Mouse (Mus musculus) stomach, embryonic 16.5 days (tissue): ENCODE measurements around the gene Lgals12. TPM values are rescaled to one million over a fixed set of nuclear protein-coding genes. Genes with fewer than 3 reads are reported as not detected.

Experiments
- ATAC-seq: fragments of 200-750 bp; cut with Nextera tagmentation; 2 replicates; pipeline ENCODE4 v1.8.0; 2017; ENCODE audit warnings: moderate number of reproducible peaks, moderate TSS enrichment; ENCODE audit not compliant: insufficient read depth, low FRiP score
- H3K27ac ChIP-seq: fragments of 300-500 bp; sonication (generic); 2 replicates; pipeline ENCODE4 v1.5.1; 2014; ENCODE audit warnings: low read length
- H3K27me3 ChIP-seq: fragments of 300-500 bp; sonication (generic); 2 replicates; pipeline ENCODE4 v1.6.1; 2014; ENCODE audit warnings: low read length, control low read depth, mixed read lengths; ENCODE audit not compliant: control insufficient read depth, insufficient read depth
- H3K36me3 ChIP-seq: fragments of 300-500 bp; sonication (generic); 2 replicates; pipeline ENCODE4 v1.6.1; 2014; ENCODE audit warnings: low read length; ENCODE audit not compliant: control insufficient read depth, insufficient read depth
- H3K4me1 ChIP-seq: fragments of 300-500 bp; sonication (generic); 2 replicates; pipeline ENCODE4 v1.6.1; 2014; ENCODE audit warnings: low read length, control low read depth, mixed read lengths; ENCODE audit not compliant: control insufficient read depth, insufficient read depth
- H3K4me2 ChIP-seq: fragments of 300-500 bp; sonication (generic); 2 replicates; pipeline ENCODE4 v1.6.1; 2014; ENCODE audit warnings: low read depth, low read length, mixed read lengths
- H3K4me3 ChIP-seq: fragments of 300-500 bp; sonication (generic); replicated peaks from 2 replicates; pipeline ENCODE4 v1.5.1; 2014; ENCODE audit warnings: mild to moderate bottlenecking, low read length
- H3K9ac ChIP-seq: fragments of 300-500 bp; sonication (generic); 2 replicates; pipeline ENCODE4 v1.6.1; 2014; ENCODE audit warnings: low read length
- H3K9me3 ChIP-seq: fragments of 300-500 bp; sonication (generic); replicated peaks from 2 replicates; pipeline ENCODE4 v1.6.1; 2016; ENCODE audit warnings: low read length, control low read depth; ENCODE audit not compliant: control insufficient read depth
- WGBS: fragments of 180-500 bp; shearing (Covaris S2); extraction: QIAGEN DNeasy Blood & Tissue Kit; methylation state at CpG from one replicate; pipeline ENCODE4 v1.1.7; 2014; 5-methylcytosine and 5-hydroxymethylcytosine counted together
- polyA plus RNA-seq: library from polyadenylated mRNA; unstranded; fragments of >200 nt; fragmentation: Nextera tagmentation; extraction: Ambion mirVana; gene quantifications from 2 replicates; pipeline ENCODE4 v1.2.1, GENCODE M21; 2015

Lgals12 gene
- polyA plus RNA-seq, 1 experiment from 2014 or later: 3.5 TPM

DNA sequence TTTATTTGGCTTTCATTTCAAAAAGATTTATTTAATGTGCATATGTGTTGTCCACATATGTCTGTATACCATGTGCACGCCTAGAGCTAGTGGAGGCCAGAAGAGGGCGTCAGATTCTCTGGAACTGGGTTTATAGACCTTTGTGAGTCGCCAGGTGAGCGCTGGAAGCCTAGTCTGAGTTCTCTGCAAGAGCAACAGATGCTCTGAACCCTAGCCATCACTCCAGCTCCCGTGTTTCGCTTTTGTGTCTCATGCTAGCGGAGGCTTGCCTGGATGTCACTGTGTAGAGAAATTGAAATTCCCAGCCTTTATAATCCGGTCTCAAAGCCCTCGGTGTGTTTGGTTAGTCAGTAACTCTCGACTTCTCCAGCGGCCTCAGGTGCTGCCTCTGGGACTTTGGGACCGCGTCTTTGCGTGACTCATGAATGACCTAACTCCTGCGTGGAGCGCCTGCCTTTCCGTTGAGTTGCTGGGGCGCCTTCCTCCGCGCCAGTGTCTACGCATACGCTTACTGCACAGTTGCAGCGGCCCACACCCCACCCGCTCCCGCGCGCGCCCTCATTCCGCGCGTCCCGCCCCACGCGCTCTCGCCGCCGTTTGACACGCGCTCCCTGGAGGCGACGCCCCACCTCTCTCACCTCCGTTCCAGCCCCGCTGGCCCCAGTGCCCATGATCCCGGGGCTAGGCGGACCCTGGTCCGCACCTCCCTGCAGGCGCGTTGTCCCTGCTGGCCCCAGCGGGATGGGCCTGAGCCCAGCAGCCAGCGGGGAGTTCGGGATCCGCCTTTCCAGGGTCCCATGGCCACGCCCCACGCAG lies 5.2 kb upstream of the Lgals12 start, which contains the start of gene Hrasls5:
Hrasls5 (plus strand) TSS at position 600 of the 816 bp plus-strand sequence.
- H3K9ac ChIP-seq: peak within 1 kb of the TSS; percentile 73
- peak within 1 kb of the TSS; percentile 56; the same call in 1 of the 2 replicates for H3K27ac ChIP-seq
- WGBS: 4% methylated on average over 53 of the region's 54 CpGs
- H3K4me2 ChIP-seq: peak within 1 kb of the TSS; percentile 94
- no peaks in the 10 kb centered on the region for H3K36me3 ChIP-seq
- peaks cover 12% of the 10 kb centered on the region for H3K4me1 ChIP-seq
- no peaks in the 10 kb centered on the region for H3K27me3 ChIP-seq
- H3K9me3 ChIP-seq: no peaks in the 10 kb centered on the region
- peak within 1 kb of the TSS; percentile 48 for H3K4me3 ChIP-seq
- peak; percentile 37; the same call in 1 of the 2 replicates for ATAC-seq

- no peaks in the 10 kb centered on the region for H3K36me3 ChIP-seq
- peak; percentile 87 for ATAC-seq
- no peak overlapping the region for H3K4me3 ChIP-seq
- 59% methylated on average over 7 of the region's 7 CpGs for whole genome bisulfite sequencing
- no peaks in the 10 kb centered on the region for H3K27me3 ChIP-seq
- no peak overlapping the region for H3K9ac ChIP-seq
- H3K4me2 ChIP-seq: peak overlapping the region; percentile 68
- H3K9me3 ChIP-seq: no peaks in the 10 kb centered on the region
- peak overlapping the region; percentile 90 for H3K27ac ChIP-seq
- H3K4me1 ChIP-seq: peaks cover 25% of the 10 kb centered on the region
These were observed 753 bp upstream of the Lgals12 start for GRCm38 (mm10) chr19:7607690-7608201.

- H3K27me3 ChIP-seq: no peaks in the 10 kb centered on the region
- H3K36me3 ChIP-seq: no peaks in the 10 kb centered on the region
- H3K4me1 ChIP-seq: peaks cover 16% of the 10 kb centered on the region
- peak overlapping the region; percentile 69 for H3K9ac ChIP-seq
- WGBS: 7% methylated on average over 15 of the region's 15 CpGs
- peak overlapping the region; percentile 39 for H3K4me3 ChIP-seq
- H3K4me2 ChIP-seq: peak overlapping the region; percentile 68
- H3K27ac ChIP-seq: peak overlapping the region; percentile 90
- peak; percentile 68 for ATAC-seq
- no peaks in the 10 kb centered on the region for H3K9me3 ChIP-seq
These were observed 836 bp downstream of the Lgals12 start for GRCm38 (mm10) chr19:7605930-7606783.

- Histone ChIP-seq H3K27me3 (no peaks in the 10 kb centered on the region), H3K27ac (no peak overlapping the region)
- ATAC-seq: no peak
These were observed 2.0 kb downstream of the Lgals12 start for GRCm38 (mm10) chr19:7605013-7605412.

GRCm38 (mm10) chr19:7604107-7604506 lies 2.9 kb downstream of the Lgals12 start:
- Histone ChIP-seq H3K9me3 (no peaks in the 10 kb centered on the region), H3K4me2 (no peak overlapping the region)
- 93% methylated on average over 10 of the region's 10 CpGs for WGBS

More at GRCm38 (mm10) chr19:7605013-7605412, 2.0 kb downstream of the Lgals12 start:
- no peaks in the 10 kb centered on the region for H3K36me3 ChIP-seq
- H3K9me3 ChIP-seq: no peaks in the 10 kb centered on the region
- no peak overlapping the region for H3K4me3 ChIP-seq
- no peak overlapping the region for H3K9ac ChIP-seq
- no peak overlapping the region for H3K4me2 ChIP-seq
- peaks cover 16% of the 10 kb centered on the region for H3K4me1 ChIP-seq

GRCm38 (mm10) chr19:7601551-7601950 lies 5.4 kb downstream of the Lgals12 start:
- no peaks in the 10 kb centered on the region for H3K36me3 ChIP-seq
- H3K27me3 ChIP-seq: no peaks in the 10 kb centered on the region
- no peak overlapping the region for H3K27ac ChIP-seq
- H3K4me1 ChIP-seq: peaks cover 6% of the 10 kb centered on the region
- H3K4me3 ChIP-seq: no peak overlapping the region
- WGBS: 77% methylated on average over 4 of the region's 4 CpGs
- no peaks in the 10 kb centered on the region for H3K9me3 ChIP-seq
- H3K9ac ChIP-seq: no peak overlapping the region
- no peak overlapping the region for H3K4me2 ChIP-seq
- ATAC-seq: no peak

More at GRCm38 (mm10) chr19:7604107-7604506, 2.9 kb downstream of the Lgals12 start:
- Histone ChIP-seq H3K9ac (no peak overlapping the region), H3K4me1 (peaks cover 16% of the 10 kb centered on the region), H3K36me3 (no peaks in the 10 kb centered on the region), H3K4me3 (no peak overlapping the region), H3K27me3 (no peaks in the 10 kb centered on the region), H3K27ac (no peak overlapping the region)
- no peak for ATAC-seq

DNA sequence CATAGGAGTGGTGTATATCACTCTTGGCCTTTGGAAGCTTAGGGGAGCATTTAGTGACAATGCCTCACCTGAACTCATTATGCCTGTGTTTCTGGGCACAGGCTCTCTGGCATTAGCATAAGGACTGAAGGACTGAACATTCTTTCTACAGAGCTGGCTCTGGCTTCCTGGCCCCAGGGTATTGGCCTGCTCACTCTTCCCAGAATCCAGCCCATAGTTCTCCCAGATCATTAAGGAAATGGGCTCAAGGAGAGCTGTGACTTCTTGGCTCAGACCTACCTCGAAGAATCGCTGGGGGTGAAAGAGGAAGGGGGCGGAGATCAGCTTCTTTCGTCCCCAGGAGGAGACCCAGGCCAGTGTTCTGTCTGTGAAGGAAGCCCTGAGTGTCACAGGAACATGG lies 8.5 kb downstream of the Lgals12 start:
- Histone ChIP-seq H3K27me3 (no peaks in the 10 kb centered on the region), H3K9me3 (no peaks in the 10 kb centered on the region), H3K4me2 (no peak overlapping the region), H3K9ac (no peak overlapping the region), H3K4me1 (no peaks in the 10 kb centered on the region), H3K36me3 (no peaks in the 10 kb centered on the region), H3K27ac (no peak overlapping the region), H3K4me3 (no peak overlapping the region)
- WGBS: 55% methylated on average over 4 of the region's 4 CpGs
- no peak for ATAC-seq

GRCm38 (mm10) chr19:7595534-7595933 lies 11.5 kb downstream of the Lgals12 start:
- no peaks in the 10 kb centered on the region for H3K9me3 ChIP-seq
- H3K4me1 ChIP-seq: no peaks in the 10 kb centered on the region
- no peak for ATAC-seq

More at GRCm38 (mm10) chr19:7595534-7595933, 11.5 kb downstream of the Lgals12 start:
- no peak overlapping the region for H3K4me3 ChIP-seq
- no peaks in the 10 kb centered on the region for H3K27me3 ChIP-seq
- H3K36me3 ChIP-seq: no peaks in the 10 kb centered on the region
- H3K4me2 ChIP-seq: no peak overlapping the region
- H3K27ac ChIP-seq: no peak overlapping the region
- no peak overlapping the region for H3K9ac ChIP-seq
- WGBS: 10% methylated on average over 2 of the region's 2 CpGs
